Mouse (Mus musculus) lung, postnatal 0 days (tissue): ENCODE data around the gene Wdr38.

Experiments used
- CTCF ChIP-seq: IDR thresholded peaks from 2 replicates; pipeline ENCODE4 v1.5.1; 2016; ENCODE audit warnings: antibody characterized with exemption, mild to moderate bottlenecking
- EP300 ChIP-seq: IDR thresholded peaks from 2 replicates; pipeline ENCODE4 v1.6.1; 2016; ENCODE audit warnings: antibody characterized with exemption, mild to moderate bottlenecking, control low read depth

- TF ChIP-seq EP300 (no peak), CTCF (no peak)
Observed at GRCm38 (mm10) chr2:38987803-38988510, 9.3 kb upstream of the Wdr38 start.
